8 mouse cellular contexts compared by ENCODE assay signal in genomic region chr9:123260611-123261021, GRCm38 (mm10). TPM values are rescaled to one million over a fixed set of nuclear protein-coding genes. Genes with fewer than 3 reads are reported as not detected.
DNase-seq lines count a peak whose midpoint lies in the region; ATAC-seq and TF ChIP-seq lines count a peak whose summit lies in the region.

TSS of gene Tmem158 (minus strand) at chr9:123260764.

- no peaks in the 10 kb centered on the region for H3K27me3 ChIP-seq in hindbrain, embryonic 16.5 days (replicated peaks; ENCODE audit: control insufficient read depth, insufficient read depth, low read length)

- peak within 1 kb of the TSS; percentile 89 for H3K4me3 ChIP-seq in gastrocnemius, adult 2 months
- H3K4me3 ChIP-seq in hindbrain, embryonic 16.5 days (ENCODE audit: low read length) = peak within 1 kb of the TSS; percentile 92

- TF ChIP-seq CTCF in gastrocnemius, adult 2 months (IDR thresholded peaks at IDR 0.05) = no peak

- peak; percentile 94 for ATAC-seq in hindbrain, embryonic 16.5 days

- peak within 1 kb of the TSS; percentile 83 for H3K4me2 ChIP-seq in hindbrain, embryonic 16.5 days (ENCODE audit: low read length)

- WGBS in hindbrain, embryonic 16.5 days = under 1% methylated on average over 26 of the region's 40 CpGs

- H3K36me3 ChIP-seq in hindbrain, embryonic 16.5 days (ENCODE audit: control insufficient read depth, insufficient read depth, low read length) = no peaks in the 10 kb centered on the region

- DNase-seq in R1 (ENCODE audit: low read depth, low spot score) = peak; percentile 89
- peak; percentile 84 to 90 for DNase-seq in cerebellum, postnatal 25 days
- DNase-seq in gastrocnemius, adult 2 months = peak; percentile 84
- DNase-seq in left cerebral cortex, adult 18-20 months (ENCODE audit: low spot score in 2 of 2) = peak; percentile 75 to 87
- peak; percentile 85 to 90 for DNase-seq in lung, postnatal 4 days
- peak; percentile 78 to 82 for DNase-seq in right cerebral cortex, adult 2 months (ENCODE audit: low spot score in 2 of 2)
- DNase-seq in urinary bladder, postnatal 25 days (ENCODE audit: low spot score) = peak; percentile 71

- H3K9ac ChIP-seq in hindbrain, embryonic 16.5 days (ENCODE audit: low read depth, low read length) = peak within 1 kb of the TSS; percentile 91

- H3K9me3 ChIP-seq in hindbrain, embryonic 16.5 days (ENCODE audit: control insufficient read depth, low read length) = no peaks in the 10 kb centered on the region

- peak within 1 kb of the TSS; percentile 70 for H3K27ac ChIP-seq in gastrocnemius, adult 2 months
- H3K27ac ChIP-seq in hindbrain, embryonic 16.5 days (ENCODE audit: low read depth, low read length) = peak within 1 kb of the TSS; percentile 87

- peaks cover 2% of the 10 kb centered on the region for H3K4me1 ChIP-seq in hindbrain, embryonic 16.5 days (ENCODE audit: control insufficient read depth, insufficient read depth, low read depth, low read length)

- intact Hi-C loops in gastrocnemius, adult 2 months (cut with DNase I) = loop anchor here (5.0 kb wide), 1 partner anchor 107 kb away; the partner anchor contains the start of gene Lars2

RNA-seq across cellular contexts. Expression of gene Tmem158, which starts in this region (rescaled TPM):
- total RNA-seq in gastrocnemius, adult 2 months (2021) = 1 to 10 TPM in 1 of 2 experiments, under 1 TPM in 1; 0.23 to 1.1 TPM
- 25.3 and 32.3 TPM in 2 replicates for polyA plus RNA-seq in hindbrain, embryonic 16.5 days (2015; fragmentation: Nextera tagmentation; extraction: Ambion mirVana)
- total RNA-seq in left cerebral cortex, adult 18-20 months (2021) = 10 to 100 TPM; 54.7 to 65.3 TPM

Comparison
In these comparisons a context has a peak if more than half of its experiments do, and no peak if none do; other contexts are left out.
1. Peak in every context shown above with its lines: DNase-seq, ATAC-seq, H3K4me3 ChIP-seq and H3K27ac ChIP-seq.
2. RNA of gene Tmem158 (total RNA-seq): 54.7 to 65.3 TPM in left cerebral cortex, adult 18-20 months; 0.23 to 1.1 TPM in gastrocnemius, adult 2 months; every median in the first group is over 10 times any median in the second.